Mouse (Mus musculus): ENCODE measurements around the gene Gigyf1. TPM values are rescaled to one million over a fixed set of nuclear protein-coding genes. Genes with fewer than 3 reads are reported as not detected.

Gene Gigyf1
- total RNA-seq, 2 experiments from 2014 or later, result 20.9 to 24.7 TPM

DNA sequence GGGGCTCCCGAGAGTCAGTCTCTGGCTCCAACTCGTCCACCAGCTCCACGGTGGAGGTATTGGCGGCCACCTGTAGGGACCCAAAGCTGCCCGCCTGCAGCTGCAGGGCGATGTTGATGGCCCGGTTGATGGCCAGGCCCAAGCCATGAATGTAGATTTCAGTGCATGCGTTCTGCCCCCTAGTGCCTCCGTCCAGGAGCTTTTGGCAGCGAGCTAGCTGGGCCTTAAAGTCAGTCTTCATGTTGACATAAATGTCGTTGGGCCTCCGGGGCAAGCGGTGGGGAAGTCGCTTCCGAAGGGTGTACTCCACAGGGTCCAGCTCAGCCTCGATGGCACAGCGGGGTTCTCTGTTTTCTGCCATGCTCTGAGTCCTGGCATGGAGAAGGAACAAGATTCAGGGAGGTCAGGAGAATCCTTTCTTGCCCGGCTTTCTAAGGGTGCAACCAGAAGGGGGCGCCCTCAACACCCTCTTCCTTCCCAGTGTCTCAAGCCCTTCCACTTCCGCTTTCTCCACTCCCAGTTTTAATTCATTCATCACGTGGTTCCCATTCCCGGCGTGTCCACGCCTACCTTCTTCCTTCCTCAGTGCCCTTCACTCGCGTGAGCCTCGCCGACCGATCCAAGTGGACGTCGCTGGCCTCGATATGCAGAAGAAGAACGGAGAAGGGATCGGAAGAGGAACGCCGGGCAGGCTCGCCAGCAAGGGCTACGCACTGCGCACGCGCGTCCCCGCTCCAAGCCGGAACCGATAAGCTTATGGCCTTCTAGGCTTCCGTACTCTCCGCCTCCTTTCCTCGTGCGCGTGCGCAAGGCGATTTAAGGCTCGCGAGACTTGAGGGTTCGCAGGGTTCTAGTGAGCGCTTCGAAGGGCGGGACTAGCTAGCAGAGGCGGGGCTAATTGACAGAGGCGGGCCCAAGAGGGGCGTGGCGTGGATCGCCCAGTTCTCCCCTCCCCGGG is 16.4 kb upstream of the Gigyf1 start, which contains the start of gene Pop7:
Pop7 (minus strand) TSS at position 810 of the 958 bp plus-strand sequence.
- peak within 1 kb of the TSS; percentile 94 for H3K27ac ChIP-seq
- peak; percentile 100 for DNase-seq
- peak; percentile 90 for TF ChIP-seq CTCF (IDR thresholded peaks at IDR 0.05)
- peak within 1 kb of the TSS; percentile 94 for H3K4me3 ChIP-seq
- intact Hi-C loops (cut with DNase I), result loop anchor here (1.0 to 10.0 kb wide), 5 partner anchors 31 to 243 kb away; partner anchors contain the start of genes Epo, Gnb2, Mospd3 and Nyap1

DNA sequence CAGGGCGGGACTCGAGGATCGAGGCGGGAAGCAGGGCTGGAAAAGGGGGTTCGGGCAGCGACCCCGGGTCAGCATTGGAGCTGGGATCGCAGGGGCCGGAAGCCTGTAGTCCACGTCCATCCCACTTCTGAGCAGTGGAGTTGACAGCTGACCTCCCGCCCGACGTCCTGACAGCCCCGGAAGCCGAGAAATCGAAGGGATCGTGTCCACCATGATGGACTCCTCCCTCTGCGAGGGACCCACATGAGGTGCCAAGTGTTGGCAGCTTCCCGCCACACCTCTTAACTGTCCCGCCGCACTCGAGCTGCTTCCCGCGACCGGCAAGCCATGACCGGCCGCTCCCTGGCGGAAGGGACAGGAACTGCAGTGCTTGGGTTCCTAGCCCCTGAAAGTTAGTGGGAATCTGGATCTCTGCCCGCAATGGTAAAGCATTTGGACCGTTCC is 15.7 kb upstream of the Gigyf1 start:
- intact Hi-C loops (cut with DNase I), result loop anchor here (1.0 to 10.0 kb wide), 5 partner anchors 31 to 242 kb away; partner anchors contain the start of genes Epo, Gnb2, Mospd3 and Nyap1
- Histone ChIP-seq H3K4me3 (peak overlapping the region; percentile 94), H3K27ac (peak overlapping the region; percentile 94)
- DNase-seq, result peak; percentile 91
- TF ChIP-seq CTCF (IDR thresholded peaks at IDR 0.05), result peak; percentile 90

DNA sequence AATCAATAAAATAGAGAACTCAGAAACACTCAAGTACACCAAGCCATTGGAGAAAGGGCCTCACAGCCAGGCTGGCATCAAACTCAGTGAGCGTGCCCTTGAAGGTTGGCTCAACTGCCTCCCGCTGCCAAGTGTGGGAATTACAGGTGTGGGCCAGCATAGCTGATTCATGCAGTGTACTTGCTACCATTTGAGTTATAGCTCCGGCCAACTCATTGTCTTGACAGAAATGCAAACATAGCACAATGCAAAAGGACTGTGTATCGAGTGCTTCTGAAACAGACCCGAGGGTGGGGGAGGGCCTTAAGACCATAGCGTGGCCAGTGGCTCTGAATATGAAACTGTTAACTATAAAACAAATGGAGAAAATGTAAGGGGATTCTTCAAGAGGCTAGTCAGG is 14.3 kb upstream of the Gigyf1 start:
- TF ChIP-seq CTCF (IDR thresholded peaks at IDR 0.05), result no peak
- intact Hi-C loops (cut with DNase I), result loop anchor here (5.0 to 10.0 kb wide), 4 partner anchors 98 to 241 kb away; partner anchors contain the start of genes Mospd3, Nyap1, Slc12a9 and Srrt
- Histone ChIP-seq H3K27ac (no peak overlapping the region), H3K4me3 (no peak overlapping the region)
- no peak for DNase-seq

DNA sequence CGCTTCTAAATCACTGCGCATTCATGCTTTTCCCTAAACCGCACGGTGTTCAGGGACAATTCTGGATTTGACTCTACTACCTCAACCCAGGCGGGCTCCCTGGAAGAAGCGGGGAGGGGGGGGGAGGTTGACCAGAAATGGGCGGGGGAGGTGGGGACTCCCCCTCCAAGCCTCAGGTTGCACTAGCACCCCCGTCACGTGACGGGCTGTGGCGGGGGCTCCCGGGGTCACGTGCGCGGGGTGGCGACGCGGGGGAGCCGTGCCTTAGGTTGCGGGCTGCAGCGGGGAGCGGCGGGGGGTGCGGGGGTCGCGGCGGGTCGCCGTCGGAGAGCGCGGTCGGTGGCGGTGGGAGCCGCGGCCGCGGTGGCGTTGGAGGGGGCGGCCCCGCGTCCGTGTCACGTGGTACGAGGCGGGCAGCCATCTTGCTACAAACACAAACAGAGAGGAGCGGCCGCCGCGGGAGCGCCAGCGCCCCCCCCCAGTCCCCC is 8.3 kb upstream of the Gigyf1 start:
- DNase-seq, result peak; percentile 90
- intact Hi-C loops (cut with DNase I), result no loop called here
- TF ChIP-seq CTCF (IDR thresholded peaks at IDR 0.05), result no peak
- H3K27ac ChIP-seq, result peak overlapping the region; percentile 93
- peak overlapping the region; percentile 87 for H3K4me3 ChIP-seq

DNA sequence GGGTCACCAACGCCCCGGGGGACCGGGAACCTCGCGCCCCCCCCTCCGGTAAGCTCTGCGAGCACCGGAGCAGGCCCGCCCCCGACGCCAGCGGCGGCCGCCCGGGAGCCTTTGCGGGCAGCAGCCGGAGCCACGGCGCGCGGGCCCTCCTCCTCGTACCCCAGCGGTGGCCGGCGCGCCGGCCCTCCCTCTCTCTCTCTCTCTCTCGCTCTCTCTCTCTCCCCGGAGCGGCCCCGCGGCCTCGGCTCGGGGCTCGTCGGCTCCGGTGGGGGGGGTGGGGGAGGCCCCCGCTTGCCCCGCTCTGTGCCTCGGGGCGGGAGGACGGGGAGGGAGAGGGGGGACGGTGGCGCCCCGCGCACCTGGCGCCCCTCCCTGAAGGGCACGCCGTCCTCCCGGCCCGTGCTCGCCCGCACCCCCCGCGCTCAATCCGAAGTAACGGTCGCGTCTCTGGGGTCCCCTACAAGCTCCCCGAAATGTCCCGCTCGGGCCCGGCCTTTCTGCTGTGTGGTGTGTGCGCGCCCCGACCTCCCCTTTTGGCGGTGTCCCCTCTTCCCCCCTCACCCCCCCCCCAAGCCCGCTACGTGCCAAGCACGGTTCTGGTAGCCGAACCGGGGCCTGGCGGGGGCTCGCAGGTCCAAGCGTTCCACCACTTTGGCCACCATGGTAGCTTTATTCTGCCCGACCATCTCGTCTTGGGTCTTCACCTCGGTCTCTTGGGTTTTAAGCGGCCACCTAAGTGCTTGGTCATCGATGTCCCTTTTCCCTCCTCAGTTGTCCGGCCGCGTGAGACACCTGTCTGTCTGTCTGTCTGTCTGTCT is 7.6 kb upstream of the Gigyf1 start:
- no peak for TF ChIP-seq CTCF (IDR thresholded peaks at IDR 0.05)
- Histone ChIP-seq H3K27ac (peak overlapping the region; percentile 93), H3K4me3 (peak overlapping the region; percentile 87)
- peak; percentile 60 for DNase-seq
- intact Hi-C loops (cut with DNase I), result no loop called here

DNA sequence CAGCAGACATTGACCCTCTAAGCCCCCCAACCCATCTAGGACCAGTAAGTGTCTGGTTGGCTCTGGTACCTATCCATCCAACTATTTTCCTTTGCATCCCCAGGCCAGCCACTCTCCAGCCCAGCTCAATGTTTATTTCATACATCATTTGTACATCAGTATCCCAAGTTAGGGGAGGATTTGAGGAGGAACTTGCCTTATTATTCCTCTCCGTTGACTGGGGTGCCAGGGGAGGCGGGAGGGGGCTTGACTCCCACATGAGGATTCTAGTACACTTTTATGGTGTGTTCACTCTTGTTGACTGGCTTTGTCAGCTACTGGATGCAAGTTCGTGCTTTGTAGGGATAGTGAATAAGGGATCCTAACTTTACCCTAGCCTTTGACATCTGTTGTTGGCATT is 6.6 kb upstream of the Gigyf1 start:
- Histone ChIP-seq H3K4me3 (peak overlapping the region; percentile 87), H3K27ac (peak overlapping the region; percentile 93; the same call in 1 of the 2 replicates)
- no peak for TF ChIP-seq CTCF (IDR thresholded peaks at IDR 0.05)
- DNase-seq, result no peak
- intact Hi-C loops (cut with DNase I), result no loop called here

DNA sequence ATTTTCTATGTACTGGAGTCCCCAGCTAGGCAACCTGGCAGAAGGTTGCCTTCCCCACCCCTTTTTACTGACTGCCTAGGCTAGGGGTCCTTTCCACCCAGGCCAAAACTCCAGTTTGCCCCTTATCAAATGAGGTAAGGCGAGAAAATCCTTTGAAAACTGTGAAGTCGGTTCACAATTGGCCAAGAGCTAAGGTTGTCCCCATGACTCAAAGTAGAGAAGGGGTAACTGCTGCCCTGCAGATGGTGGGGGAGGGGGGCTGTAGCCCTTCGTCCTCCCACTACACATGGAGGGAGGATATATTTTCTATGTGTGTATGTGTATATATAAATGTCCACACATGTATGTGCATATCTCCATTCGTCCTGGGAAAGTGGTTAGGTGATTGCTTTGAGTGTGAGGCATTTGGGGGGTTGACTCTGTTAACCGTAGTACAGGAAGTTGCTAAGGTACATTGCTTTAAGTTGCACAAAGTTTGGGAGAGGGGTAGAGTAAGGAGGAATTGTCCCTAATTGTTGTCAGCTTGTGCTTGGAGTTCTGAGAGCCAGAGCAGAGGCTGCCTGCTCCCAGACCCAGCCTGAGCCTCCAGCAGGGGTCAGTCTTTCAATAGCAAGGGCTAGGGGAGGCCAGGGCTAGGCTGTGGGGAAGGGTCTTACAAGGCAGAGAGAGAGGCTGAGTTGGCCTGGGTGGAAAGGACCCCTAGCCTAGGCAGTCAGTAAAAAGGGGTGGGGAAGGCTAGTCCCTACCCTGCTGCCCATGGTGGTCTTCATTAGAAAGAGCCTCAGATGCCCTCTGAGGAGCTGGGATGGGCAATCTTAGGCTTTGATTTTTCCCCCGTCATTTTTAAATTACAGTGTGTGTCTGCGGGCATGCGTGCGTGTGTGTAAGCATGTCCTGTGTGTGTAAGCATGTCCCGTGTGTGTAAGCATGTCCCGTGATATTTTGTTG is 5.2 kb upstream of the Gigyf1 start:
- peak; percentile 40 for DNase-seq
- intact Hi-C loops (cut with DNase I), result no loop called here
- peak; percentile 60 for TF ChIP-seq CTCF (IDR thresholded peaks at IDR 0.05)
- Histone ChIP-seq H3K4me3 (no peak overlapping the region), H3K27ac (peak overlapping the region; percentile 44; the same call in 1 of the 2 replicates)

DNA sequence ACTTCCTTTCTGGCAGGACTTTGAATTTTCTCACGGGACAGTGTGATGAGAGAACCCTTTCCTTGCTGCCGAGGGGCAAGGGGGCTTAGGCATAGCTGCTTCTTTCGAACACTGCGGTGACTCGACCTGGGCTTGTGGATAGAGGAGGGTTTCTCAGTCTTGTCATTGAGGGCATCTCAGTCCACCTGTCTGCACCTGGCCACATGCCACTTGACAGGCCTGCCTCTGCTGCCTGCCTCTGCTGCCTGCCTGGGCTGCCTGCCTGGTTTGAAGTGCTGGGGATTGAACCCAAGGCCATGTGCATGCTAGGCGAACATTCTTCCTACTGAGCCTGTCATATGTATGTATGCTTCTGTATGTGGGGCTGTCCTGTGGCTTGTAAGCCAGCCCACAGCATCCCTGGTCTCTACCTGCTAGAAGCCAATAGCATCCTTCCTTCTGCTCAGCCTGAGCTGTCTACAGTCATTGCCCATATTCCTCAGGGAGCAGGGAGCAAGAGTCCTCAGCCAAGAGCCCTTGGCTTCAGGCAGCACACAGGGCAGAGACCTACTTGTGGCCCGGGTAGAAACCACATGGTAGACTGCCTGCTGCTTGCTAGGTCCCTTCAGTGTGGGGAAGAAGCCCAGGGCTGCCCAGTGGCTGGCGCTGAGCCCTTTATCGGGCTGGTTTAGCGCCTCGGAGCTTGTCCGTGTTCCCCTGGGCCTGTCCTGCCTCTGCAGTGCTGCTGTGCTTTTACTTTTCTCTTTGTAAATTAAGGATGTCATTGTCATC is 4.2 kb upstream of the Gigyf1 start:
- H3K4me3 ChIP-seq, result no peak overlapping the region; the same call in 1 of the 2 replicates
- intact Hi-C loops (cut with DNase I), result no loop called here
- DNase-seq, result peak; percentile 33
- no peak for TF ChIP-seq CTCF (IDR thresholded peaks at IDR 0.05)
- peak overlapping the region; percentile 38; the same call in 1 of the 2 replicates for H3K27ac ChIP-seq

DNA sequence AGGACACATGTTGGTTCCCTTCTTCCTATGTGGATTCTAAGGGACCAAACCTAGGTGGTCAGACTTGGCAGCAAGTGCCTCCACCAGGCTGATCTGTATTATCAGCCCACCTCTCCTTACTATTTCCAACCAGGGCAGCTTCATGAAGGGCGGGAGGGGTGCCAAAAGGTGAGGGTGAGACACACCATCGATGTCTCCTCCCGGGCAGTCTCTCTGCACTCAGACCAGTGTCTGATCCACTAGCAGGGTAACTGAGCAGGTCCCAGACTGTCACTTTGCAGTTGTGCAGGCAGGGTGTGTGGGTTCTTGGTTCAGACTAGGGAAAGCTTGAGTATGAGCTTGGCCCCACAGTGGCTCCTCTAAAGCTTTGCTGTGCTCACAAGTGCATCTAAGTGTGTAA is 3.5 kb upstream of the Gigyf1 start:
- intact Hi-C loops (cut with DNase I), result no loop called here
- TF ChIP-seq CTCF (IDR thresholded peaks at IDR 0.05), result no peak
- DNase-seq, result no peak
- H3K27ac ChIP-seq, result no peak overlapping the region
- no peak overlapping the region for H3K4me3 ChIP-seq

DNA sequence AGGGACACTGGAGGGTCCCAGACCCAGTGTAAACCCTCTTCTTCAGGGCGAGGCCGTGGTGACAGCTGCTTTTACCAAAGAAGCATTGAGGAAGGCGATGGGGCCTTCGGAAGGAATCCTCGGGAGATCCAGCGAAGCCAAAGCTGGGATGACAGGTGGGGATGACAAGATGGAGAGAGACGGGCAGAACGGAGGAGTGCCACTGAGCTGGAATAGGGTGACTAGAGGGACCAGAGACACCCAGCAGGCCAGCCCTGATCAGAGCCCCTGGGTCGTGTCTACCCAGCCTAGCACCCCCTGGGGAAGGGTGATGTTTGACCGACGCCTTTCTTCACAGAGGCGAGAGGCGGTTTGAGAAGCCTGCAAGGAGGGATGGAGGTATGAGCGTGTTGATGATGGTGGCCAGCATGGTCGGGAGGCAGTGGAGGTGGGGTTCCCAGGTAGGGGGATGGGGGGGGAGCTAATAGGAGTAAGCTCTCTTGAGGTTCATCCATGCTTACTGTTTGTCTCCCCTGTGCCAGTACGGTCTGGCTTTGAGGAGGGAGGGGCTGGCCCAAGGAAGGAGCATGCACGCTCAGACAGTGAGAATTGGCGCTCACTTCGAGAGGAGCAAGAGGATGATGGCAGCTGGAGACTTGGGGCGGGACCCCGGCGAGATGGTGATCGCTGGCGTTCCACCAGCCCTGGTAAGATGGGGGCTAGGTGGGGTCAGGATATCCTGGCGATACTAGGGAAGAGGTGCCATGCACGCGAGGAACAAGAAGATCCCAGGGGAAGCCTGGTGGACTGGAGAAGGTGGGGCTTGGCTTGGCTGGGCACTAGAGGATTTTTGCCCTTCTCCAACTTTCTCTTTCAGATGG is 1.6 kb downstream of the Gigyf1 start:
- no peak for DNase-seq
- no peak overlapping the region for H3K27ac ChIP-seq
- no peak for TF ChIP-seq CTCF (IDR thresholded peaks at IDR 0.05)
- intact Hi-C loops (cut with DNase I), result no loop called here
- no peak overlapping the region for H3K4me3 ChIP-seq

All from gastrocnemius, adult 2 months (tissue).